Mouse (Mus musculus) left cerebral cortex, adult 18-20 months (tissue): ENCODE measurements around the gene Trappc3l. TPM values are rescaled to one million over a fixed set of nuclear protein-coding genes. Genes with fewer than 3 reads are reported as not detected.

Experiments used
- DNase-seq, 2 experiments: peaks; one replicate each; pipeline ENCODE4 v3.0.0; 2021 to 2022; ENCODE audit warnings: low spot score in 2 of 2, mixed read lengths in 1 of 2
- total RNA-seq, 2 experiments: library from RNA; stranded (reverse); gene quantifications; 2 replicates each; pipeline ENCODE4 v1.2.3; 2021

Gene Trappc3l
- total RNA-seq, 2 experiments from 2014 or later, result 0.40 TPM; not detected in 1

GRCm38 (mm10) chr10:34091888-34092287, 54.5 kb downstream of the Trappc3l start:
- DNase-seq, result peak; percentile 37 to 45

GRCm38 (mm10) chr10:34095147-34095546, 57.8 kb downstream of the Trappc3l start:
- DNase-seq, result no peak

GRCm38 (mm10) chr10:34095964-34096363, 58.6 kb downstream of the Trappc3l start:
- DNase-seq, result peak in 1 of 2 experiments; percentile 3

- DNase-seq, result peak; percentile 31 to 37
These were observed 59.1 kb downstream of the Trappc3l start, which contains the start of gene Calhm5 for GRCm38 (mm10) chr10:34096418-34096883. Gene Calhm5 (minus strand): TSS chr10:34096519.

- DNase-seq, result no peak
These were observed 73.6 kb downstream of the Trappc3l start for GRCm38 (mm10) chr10:34110863-34111465.

- DNase-seq, result no peak
These were observed 74.8 kb downstream of the Trappc3l start for GRCm38 (mm10) chr10:34111964-34112738.

- no peak for DNase-seq
These were observed 79.7 kb downstream of the Trappc3l start for GRCm38 (mm10) chr10:34117131-34117530.

GRCm38 (mm10) chr10:34117770-34118169, 80.4 kb downstream of the Trappc3l start:
- no peak for DNase-seq

GRCm38 (mm10) chr10:34118421-34118820, 81.0 kb downstream of the Trappc3l start:
- DNase-seq, result no peak

- DNase-seq, result peak; percentile 20 to 50
These were observed 90.3 kb downstream of the Trappc3l start, which contains the start of gene Calhm6 for GRCm38 (mm10) chr10:34127392-34128378. Gene Calhm6 (minus strand): TSS chr10:34127984.

- DNase-seq, result no peak
These were observed 91.0 kb downstream of the Trappc3l start for GRCm38 (mm10) chr10:34128391-34128790.

GRCm38 (mm10) chr10:34131356-34131755, 94.0 kb downstream of the Trappc3l start:
- DNase-seq, result no peak

- DNase-seq, result no peak
These were observed 99.0 kb downstream of the Trappc3l start for GRCm38 (mm10) chr10:34136432-34136831.

GRCm38 (mm10) chr10:34138027-34138426, 100.6 kb downstream of the Trappc3l start:
- no peak for DNase-seq

GRCm38 (mm10) chr10:34139768-34140167, 102.4 kb downstream of the Trappc3l start:
- no peak for DNase-seq

GRCm38 (mm10) chr10:34141693-34142092, 104.3 kb downstream of the Trappc3l start:
- no peak for DNase-seq

GRCm38 (mm10) chr10:34149772-34150171, 112.4 kb downstream of the Trappc3l start:
- no peak for DNase-seq

- no peak for DNase-seq
These were observed 113.1 kb downstream of the Trappc3l start for GRCm38 (mm10) chr10:34150454-34150853.

- DNase-seq, result no peak
These were observed 114.4 kb downstream of the Trappc3l start for GRCm38 (mm10) chr10:34151827-34152226.

- no peak for DNase-seq
These were observed 118.6 kb downstream of the Trappc3l start for GRCm38 (mm10) chr10:34155796-34156554.
